Mouse (Mus musculus): ENCODE measurements around the gene Il11ra1. TPM values are rescaled to one million over a fixed set of nuclear protein-coding genes. Genes with fewer than 3 reads are reported as not detected.

The Il11ra1 gene
- total RNA-seq, 2 experiments from 2014 or later, result 105 TPM

- DNase-seq, result peak in 1 of 2 experiments; percentile 81
These were observed 8.5 kb downstream of the Il11ra1 start for GRCm38 (mm10) chr4:41708192-41708745.

GRCm38 (mm10) chr4:41710229-41710628 is 10.4 kb downstream of the Il11ra1 start:
- no peak for DNase-seq

DNA sequence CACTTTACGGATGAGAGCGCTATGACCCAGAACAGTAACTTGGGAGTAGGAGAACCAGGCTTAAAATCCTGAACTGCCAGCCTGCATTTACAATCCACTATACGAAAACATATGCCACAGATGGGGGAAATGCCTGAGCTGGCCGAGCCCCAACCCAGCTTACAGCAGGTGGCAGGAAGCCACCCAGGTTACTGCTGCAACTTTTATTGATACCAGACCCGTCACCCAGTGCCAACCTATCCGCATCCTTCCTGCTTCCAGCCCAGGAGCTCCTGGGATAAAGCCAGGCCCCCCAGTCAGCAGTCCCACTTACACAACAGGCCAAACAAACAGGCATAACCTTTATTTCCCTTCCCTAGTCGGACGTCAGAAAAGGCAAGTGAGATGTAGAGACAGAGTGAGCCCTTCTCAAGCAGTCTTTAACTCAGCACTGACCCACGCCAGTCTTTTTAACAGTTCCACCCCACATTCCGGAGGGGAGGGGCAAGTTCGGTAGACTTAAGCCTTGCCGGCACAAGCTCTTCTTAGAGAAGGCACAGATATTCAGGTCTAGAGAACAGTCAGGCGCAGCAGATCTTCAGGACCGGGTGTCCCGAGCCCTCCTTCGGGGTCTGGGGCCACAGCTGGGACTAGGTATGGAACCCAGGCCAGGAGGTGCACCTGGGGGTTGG is 12.1 kb downstream of the Il11ra1 start:
- DNase-seq, result no peak

GRCm38 (mm10) chr4:41712421-41713196 is 12.8 kb downstream of the Il11ra1 start:
- DNase-seq, result peak; percentile 43 to 48

DNA sequence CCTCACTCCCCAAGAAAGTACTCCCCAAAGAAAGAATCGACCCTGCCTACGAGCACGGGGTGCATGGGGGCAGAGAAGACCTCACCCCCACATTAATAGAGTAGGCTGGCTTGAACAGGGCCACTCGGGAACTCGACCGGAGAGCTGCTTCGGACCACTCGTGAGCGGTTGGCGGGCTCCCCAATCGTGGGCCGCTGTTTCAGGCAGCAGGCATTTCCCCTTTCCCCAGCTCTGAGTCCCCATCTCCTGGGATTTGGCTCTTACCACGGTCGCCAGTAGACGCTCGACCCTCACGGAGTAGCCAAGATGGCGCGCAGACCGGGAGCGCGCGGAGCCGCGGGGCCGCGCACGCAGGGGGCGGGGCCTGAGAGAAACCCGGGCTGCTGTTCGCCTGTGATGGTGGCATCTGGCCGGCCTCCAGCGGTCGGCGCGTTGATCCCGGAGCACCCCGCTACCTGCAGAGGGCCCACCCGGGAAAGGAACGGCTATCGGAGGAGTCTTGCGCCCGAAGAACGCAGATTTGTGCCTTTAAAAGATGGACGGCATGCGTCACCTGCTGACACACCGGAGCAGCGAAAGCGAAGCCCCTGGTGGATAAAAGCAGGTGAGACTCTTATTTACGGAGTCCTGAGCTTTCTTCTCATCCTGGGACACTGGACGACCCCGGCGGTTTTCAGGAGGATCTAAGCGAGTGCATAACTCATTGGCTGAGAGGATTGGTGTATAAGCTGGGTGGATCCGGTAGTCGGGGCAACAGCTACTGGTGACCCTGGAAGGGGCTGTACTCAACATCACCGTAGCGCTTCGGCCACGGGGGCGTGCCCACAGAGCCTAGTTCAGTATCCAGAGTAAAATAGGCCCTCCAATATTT is 13.6 kb downstream of the Il11ra1 start, which contains the start of gene Rpp25l:
Rpp25l (minus strand) TSS at position 338 of the 871 bp plus-strand sequence.
- peak; percentile 84 to 95 for DNase-seq

DNA sequence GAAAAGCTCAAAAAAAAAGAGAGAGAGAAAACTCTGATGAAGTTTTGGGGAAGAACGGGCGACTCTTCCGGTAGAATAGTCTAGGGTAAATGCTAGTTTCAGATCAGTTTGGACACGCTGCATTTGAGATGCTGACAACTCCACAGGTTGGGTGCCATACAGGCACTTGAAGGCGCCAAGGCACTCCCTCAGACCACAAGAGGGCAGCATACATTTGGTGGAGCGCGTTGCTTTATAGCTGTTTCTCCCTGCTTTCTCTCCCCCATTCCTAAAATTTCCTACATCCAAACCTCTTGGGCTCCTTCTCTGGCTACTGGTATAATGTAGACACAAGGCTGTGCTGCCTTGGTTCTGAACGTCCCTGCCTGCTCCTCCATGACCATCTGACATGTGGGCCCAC is 14.5 kb downstream of the Il11ra1 start:
- DNase-seq, result peak; percentile 70 to 86

DNA sequence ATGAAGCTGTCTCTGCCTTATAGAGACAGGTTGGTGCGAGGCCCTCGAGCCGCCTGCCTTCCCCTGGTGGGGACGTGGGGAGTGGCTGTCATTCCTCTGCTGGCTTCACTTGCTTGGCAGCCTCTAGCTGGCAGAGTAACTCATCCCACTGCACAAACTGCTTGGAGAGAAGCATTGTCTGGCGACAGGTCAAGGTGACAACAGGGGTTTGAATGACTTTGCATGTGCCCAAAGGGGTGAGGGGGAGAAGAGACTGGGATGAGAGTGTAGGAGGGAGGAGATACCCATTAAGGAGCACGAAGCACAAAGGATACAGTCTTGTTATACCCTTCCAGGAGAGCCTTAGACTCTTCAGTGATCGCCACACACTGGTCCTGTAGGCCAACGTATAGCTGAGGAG is 15.3 kb downstream of the Il11ra1 start:
- DNase-seq, result no peak

DNA sequence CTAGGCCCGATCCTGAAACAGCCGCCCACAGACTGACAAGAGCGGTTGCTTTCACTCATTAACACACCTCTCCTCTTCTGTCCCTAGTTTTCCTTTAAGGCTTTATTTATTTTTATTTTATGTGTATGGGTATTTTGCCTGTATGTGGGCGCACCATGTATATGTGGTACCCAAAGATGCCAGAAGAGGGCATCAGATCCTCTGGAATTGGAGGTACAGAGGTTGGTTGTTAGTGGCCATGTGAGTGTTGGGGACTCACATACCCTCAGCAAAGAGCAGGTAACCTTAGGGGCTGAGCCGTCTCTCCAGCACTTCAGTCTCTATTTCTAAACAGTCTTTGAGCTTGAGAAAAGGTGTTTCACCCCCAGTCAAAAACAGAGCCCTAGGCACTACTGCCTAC is 15.8 kb downstream of the Il11ra1 start:
- DNase-seq, result peak; percentile 32 to 63

- DNase-seq, result no peak
These were observed 17.0 kb downstream of the Il11ra1 start for GRCm38 (mm10) chr4:41716834-41717233.

GRCm38 (mm10) chr4:41722918-41723351 is 23.1 kb downstream of the Il11ra1 start, which contains the start of gene Dctn3:
TSS of gene Dctn3 (minus strand) at chr4:41723170.
- DNase-seq, result peak; percentile 92 to 95

DNA sequence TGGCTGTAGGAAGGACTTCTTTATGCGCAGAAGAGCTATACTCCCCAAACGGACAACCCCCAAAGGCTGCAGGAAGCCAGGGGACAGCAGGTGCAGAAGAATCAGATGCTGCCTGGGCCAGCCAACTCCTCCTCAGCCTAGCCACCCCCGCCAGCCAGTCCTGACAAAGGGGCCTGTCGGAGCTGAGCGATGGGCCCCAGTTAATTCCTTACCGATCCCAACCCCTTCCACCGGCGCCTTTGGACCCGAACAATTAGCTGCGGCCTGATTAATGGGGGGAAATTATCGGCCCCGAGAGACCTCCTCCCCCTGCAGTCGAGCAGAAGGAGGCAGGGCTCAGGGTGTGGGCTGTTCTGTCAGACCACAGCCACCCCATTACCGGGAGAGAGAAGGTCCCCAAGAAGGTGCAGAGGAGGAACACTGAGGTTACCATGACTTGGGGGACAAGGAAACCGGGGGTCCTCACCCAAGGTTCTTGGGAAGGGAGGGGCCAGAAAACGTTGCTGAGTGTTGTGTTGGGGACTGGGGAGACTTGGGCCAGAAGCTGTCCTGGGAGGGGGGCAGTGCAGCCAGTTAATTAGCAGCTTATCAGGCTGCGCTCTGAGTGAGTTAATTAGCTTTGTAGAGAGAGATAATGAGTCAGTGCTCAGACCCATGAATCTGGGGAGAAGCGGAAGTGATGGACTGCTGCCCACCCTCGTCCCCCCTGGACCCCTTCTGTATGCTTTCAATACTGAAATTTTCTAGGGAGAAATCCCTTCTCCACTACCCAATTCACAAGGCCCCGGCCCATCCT is 27.2 kb downstream of the Il11ra1 start:
- no peak for DNase-seq

DNA sequence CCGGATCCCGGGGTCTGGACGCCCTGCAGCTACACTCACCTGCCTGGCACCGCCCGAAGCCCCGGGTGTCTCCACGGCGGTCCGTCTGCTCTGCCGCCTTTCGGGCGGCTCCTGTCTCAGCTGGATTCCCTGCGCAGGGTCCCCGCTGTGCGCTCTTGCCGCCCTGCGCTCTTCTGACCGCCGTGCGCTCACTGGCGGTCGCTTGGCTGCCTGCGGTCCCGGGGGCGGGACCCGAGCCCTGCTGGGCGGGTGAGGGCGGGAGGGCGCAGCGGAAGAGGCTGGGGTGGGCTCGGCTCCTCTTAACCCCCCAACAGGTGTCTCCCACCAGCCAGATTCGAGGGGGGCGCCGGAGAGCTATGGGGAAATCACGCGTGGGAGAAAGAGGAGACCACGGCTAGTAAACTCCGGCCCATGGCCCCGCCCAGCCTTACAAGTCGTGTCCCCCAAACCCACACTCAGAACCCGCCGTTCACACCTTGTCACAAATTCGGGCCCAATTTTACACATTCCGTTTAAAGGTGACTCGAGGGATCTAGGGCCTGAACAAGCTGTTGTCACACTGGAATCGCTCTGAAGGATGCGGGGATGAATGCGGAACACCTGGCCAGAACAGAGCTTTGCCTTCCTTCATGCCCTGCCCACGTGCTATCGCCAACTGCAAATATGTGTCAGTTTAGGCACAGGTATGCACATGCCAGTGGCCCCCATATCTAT is 31.4 kb downstream of the Il11ra1 start, which contains the start of gene Arid3c:
Arid3c (minus strand) TSS at position 91 of the 714 bp plus-strand sequence.
- DNase-seq, result no peak

DNA sequence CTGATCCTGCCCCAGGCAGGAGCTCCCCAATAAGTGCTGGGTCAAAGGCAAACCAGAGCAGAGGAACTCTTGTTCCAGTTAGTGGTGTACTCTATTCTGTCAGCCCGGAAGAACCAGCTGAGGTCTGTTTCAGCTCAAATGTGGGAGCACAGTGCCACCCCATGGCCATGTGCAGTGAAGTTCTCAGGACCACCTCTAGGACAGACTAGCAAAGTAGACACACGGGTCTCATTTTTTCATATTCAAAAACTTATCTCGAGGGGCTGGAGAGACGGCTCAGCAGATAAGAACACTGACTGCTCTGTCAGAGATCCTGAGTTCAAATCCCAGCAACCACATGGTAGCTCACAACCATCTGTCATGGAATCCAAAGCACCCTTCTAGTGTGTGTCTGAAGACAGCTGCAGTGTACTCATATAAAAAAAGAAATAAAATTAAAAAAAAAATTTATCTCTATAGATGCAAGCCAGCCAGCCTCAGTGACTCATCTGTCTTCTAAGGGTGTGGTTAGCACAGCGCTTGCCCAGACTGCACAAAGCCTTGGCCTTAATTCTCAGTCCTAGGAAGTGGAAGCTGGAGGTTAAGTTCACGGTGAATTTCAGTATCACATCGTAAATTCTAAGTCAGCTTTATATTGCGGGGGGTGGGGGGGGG is 37.9 kb downstream of the Il11ra1 start:
- DNase-seq, result peak; percentile 79 to 87

- no peak for DNase-seq
These were observed 38.4 kb downstream of the Il11ra1 start for GRCm38 (mm10) chr4:41738256-41738603.

DNA sequence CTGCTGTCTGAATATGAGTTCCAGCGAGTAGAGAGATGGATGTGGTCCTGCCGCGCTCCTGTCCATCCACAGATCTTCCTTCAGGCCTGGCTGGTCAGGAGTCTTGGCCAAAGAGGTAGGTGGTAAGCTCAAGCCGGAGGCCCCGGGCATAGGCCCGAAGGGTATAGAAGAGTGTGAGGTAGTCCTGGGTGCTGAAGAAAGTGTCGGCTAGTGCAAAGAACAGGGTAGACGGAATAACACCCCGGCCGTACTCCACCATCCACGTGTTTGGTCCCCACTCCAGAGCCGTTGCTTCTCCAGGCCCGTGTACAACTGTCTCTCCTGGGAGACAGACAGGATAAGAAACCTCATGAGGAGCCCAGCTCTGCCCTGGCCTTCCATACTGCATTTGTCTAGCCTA is 39.5 kb downstream of the Il11ra1 start:
- no peak for DNase-seq

GRCm38 (mm10) chr4:41740380-41741157 is 40.8 kb downstream of the Il11ra1 start:
- no peak for DNase-seq

GRCm38 (mm10) chr4:41741158-41741560 is 41.4 kb downstream of the Il11ra1 start:
- DNase-seq, result peak; percentile 97

DNA sequence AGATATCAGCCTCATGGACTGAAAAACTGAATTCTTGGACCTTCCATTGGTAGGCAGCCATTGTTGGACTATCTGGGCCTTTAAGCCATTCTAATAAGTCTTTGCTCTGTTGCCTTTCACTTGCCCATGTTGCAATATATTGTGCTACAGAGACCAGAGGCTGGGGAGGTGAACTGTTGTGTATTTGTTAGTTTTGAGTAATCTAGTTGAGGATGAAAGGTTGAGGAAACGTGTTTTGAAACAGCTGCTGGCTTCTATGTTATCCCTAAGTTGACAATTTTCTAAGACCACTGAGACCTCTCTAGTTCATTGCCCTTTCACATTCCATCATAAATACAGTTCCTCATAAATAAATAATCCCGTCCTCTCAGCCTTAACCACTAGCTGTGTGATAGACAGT is 44.3 kb downstream of the Il11ra1 start:
- DNase-seq, result no peak

GRCm38 (mm10) chr4:41745021-41745420 is 45.2 kb downstream of the Il11ra1 start:
- DNase-seq, result no peak
